Mouse (Mus musculus) lung, embryonic 14.5 days (tissue): ENCODE data around the gene Ppp2r3d. TPM values are rescaled to one million over a fixed set of nuclear protein-coding genes. Genes with fewer than 3 reads are reported as not detected.
"Not testable (repeated sequence)": the region's sequence is repeated elsewhere in the genome, so short reads cannot be mapped to it uniquely, and the experiment has no call there.

Experiments used
- ATAC-seq: fragments of 200-750 bp; cut with Nextera tagmentation; 2 replicates; pipeline ENCODE4 v1.8.0; 2017; ENCODE audit warnings: mild to moderate bottlenecking, moderate TSS enrichment, moderate library complexity; ENCODE audit not compliant: insufficient read depth
- DNase-seq: peaks from one replicate; pipeline ENCODE4 v3.0.0-alpha.2; 2015
- H3K27ac ChIP-seq: fragments of 300-500 bp; sonication (generic); 2 replicates; pipeline ENCODE4 v1.5.1; 2014; ENCODE audit warnings: low read depth, mild to moderate bottlenecking, moderate library complexity
- H3K27me3 ChIP-seq: fragments of 300-500 bp; sonication (generic); 2 replicates; pipeline ENCODE4 v1.6.1; 2014; ENCODE audit warnings: low read length, control low read depth; ENCODE audit not compliant: insufficient read depth
- H3K36me3 ChIP-seq: fragments of 300-500 bp; sonication (generic); 2 replicates; pipeline ENCODE4 v1.6.1; 2014; ENCODE audit warnings: control low read depth; ENCODE audit not compliant: insufficient read depth
- H3K4me1 ChIP-seq: fragments of 300-500 bp; sonication (generic); 2 replicates; pipeline ENCODE4 v1.6.1; 2014; ENCODE audit warnings: antibody characterized with exemption, control low read depth; ENCODE audit not compliant: insufficient read depth
- H3K4me2 ChIP-seq: fragments of 300-500 bp; sonication (generic); 2 replicates; pipeline ENCODE4 v1.6.1; 2014; ENCODE audit warnings: mild to moderate bottlenecking
- H3K4me3 ChIP-seq: fragments of 300-500 bp; sonication (generic); 2 replicates; pipeline ENCODE4 v1.5.1; 2014; ENCODE audit warnings: low read depth, low read length
- H3K9ac ChIP-seq: fragments of 300-500 bp; sonication (generic); 2 replicates; pipeline ENCODE4 v1.6.1; 2014
- H3K9me3 ChIP-seq: fragments of 300-500 bp; sonication (generic); 2 replicates; pipeline ENCODE4 v1.6.1; 2016; ENCODE audit warnings: low read depth, low read length, control low read depth
- CTCF ChIP-seq: IDR thresholded peaks from 2 replicates; pipeline ENCODE4 v1.5.1; 2016; ENCODE audit warnings: antibody characterized with exemption, low read depth
- WGBS: fragments of 180-500 bp; shearing (Covaris S2); extraction: QIAGEN DNeasy Blood & Tissue Kit; methylation state at CpG from one replicate; pipeline ENCODE4 v1.1.7; 2014; 5-methylcytosine and 5-hydroxymethylcytosine counted together
- polyA plus RNA-seq: library from polyadenylated mRNA; unstranded; fragments of >200 nt; fragmentation: Nextera tagmentation; extraction: Ambion mirVana; gene quantifications from 2 replicates; pipeline ENCODE4 v1.2.1, GENCODE M21; 2014

The Ppp2r3d gene
- 123 and 139 TPM in 2 replicates for polyA plus RNA-seq

DNA sequence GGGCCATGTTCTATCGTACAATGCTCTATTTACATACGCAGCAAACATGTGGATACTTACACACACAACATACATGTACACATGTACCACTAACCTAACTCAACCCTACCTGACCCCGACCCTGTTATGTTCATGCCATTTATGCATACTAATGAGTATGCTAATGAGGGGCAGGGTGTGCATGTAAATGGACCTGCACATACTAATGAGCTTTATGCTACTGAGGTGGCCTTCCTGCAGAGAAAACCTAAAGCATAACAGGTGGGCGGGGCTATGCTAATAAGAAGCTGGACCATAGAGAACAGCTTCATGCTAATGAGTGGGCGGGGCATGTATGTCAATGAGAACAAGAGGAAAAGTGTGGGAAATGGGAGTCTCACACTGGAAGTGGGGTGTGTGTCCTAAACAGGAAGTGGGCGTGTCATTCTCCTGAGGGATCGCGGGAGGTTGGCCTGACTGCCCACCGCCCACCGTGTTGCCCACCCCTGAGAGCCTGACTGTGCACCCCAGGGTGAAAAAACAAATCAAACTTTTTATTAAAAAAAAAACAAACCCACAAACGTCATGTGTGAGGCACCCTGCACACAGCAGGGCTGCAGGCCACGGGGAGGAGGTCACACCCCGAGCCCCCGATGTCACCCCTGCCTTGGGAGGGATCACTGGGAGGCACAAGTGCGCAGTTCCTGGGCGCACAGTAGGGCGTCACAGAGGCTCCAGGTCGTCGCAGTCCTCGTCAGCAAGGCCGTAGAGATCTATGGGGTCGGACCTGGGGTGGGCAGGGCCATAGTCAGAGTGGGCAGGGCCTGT is at the start of gene Ppp2r3d:
Gene Ppp2r3d (minus strand): TSS at position 803 of the 807 bp plus-strand sequence.
- Histone ChIP-seq H3K27ac (peak within 1 kb of the TSS; percentile 30; the same call in 1 of the 2 replicates), H3K4me3 (no peak within 1 kb of the TSS), H3K4me1 (no peaks in the 10 kb centered on the region), H3K27me3 (no peaks in the 10 kb centered on the region), H3K9ac (no peak within 1 kb of the TSS), H3K36me3 (peaks cover 11% of the 10 kb centered on the region), H3K9me3 (peaks cover 6% of the 10 kb centered on the region; the same call in 1 of the 2 replicates), H3K4me2 (no peak within 1 kb of the TSS)
- ATAC-seq = peak; percentile 51; the same call in 1 of the 2 replicates
- DNase-seq = peak; percentile 7
- WGBS = 96% methylated on average over 22 of the region's 22 CpGs
- TF ChIP-seq CTCF = no peak

DNA sequence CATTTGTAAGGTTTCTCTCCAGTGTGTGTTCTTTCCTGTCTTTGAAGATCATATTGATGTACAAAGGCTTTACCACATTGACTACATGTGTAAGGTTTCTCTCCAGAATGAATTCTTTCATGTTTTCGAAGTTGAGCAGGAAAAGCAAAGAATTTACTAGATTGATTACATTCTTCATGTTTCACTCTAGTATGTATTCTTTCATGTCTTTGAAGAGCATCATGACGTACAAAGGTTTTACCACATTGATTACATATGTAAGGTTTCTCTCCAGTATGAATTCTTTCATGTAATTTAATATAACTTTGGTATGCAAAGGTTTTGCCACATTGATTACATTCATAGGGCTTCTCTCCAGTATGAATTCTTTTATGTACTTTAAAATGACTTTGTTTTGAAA is 17.0 kb upstream of the Ppp2r3d start, which contains the start of gene Gm21836:
Gene Gm21836 (minus strand): TSS at position 101 of the 400 bp plus-strand sequence.
- ATAC-seq, H3K9me3 ChIP-seq, H3K27me3 ChIP-seq, H3K4me3 ChIP-seq, H3K36me3 ChIP-seq, H3K9ac ChIP-seq, H3K27ac ChIP-seq, H3K4me1 ChIP-seq, H3K4me2 ChIP-seq, DNase-seq: not testable (repeated sequence)
- 83% methylated on average over 2 of the region's 2 CpGs for WGBS

GRCm38 (mm10) chr9:124480361-124480980 is 3.8 kb upstream of the Ppp2r3d start:
- peak; percentile 14 for DNase-seq
- H3K9ac ChIP-seq, H3K27ac ChIP-seq, H3K4me1 ChIP-seq, ATAC-seq, H3K4me2 ChIP-seq, H3K27me3 ChIP-seq, H3K9me3 ChIP-seq, H3K4me3 ChIP-seq: not testable (repeated sequence)
- peaks cover 11% of the 10 kb centered on the region for H3K36me3 ChIP-seq
- 53% methylated on average over 11 of the region's 15 CpGs for WGBS

DNA sequence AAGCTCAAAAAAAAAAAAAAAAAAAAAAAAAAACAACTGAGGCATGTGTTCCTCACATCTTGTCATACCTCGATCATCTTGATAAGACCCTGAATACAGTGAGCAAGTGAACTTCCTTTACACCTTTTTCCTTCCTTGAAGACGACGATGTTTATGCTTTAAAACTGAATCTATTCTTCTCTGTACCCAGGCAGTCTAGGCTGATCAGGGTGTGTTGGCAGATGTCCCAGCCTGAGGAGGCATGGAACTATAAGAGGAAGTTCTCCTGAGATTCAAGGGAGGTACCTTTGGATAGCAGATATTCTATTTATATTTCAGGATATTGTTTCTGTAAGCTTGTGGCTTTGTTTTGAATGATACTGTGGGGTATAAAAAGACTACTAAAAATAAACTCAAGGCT is 1.4 kb upstream of the Ppp2r3d start:
- Histone ChIP-seq H3K4me1 (no peaks in the 10 kb centered on the region), H3K36me3 (peaks cover 11% of the 10 kb centered on the region), H3K9ac (no peak overlapping the region), H3K27ac (no peak overlapping the region), H3K27me3 (no peaks in the 10 kb centered on the region), H3K9me3 (peaks cover 6% of the 10 kb centered on the region; the same call in 1 of the 2 replicates), H3K4me2 (no peak overlapping the region), H3K4me3 (no peak overlapping the region)
- ATAC-seq (peak; percentile 59; the same call in 1 of the 2 replicates), DNase-seq (peak; percentile 70)
- TF ChIP-seq CTCF = no peak
- 47% methylated on average over 3 of the region's 3 CpGs for WGBS

DNA sequence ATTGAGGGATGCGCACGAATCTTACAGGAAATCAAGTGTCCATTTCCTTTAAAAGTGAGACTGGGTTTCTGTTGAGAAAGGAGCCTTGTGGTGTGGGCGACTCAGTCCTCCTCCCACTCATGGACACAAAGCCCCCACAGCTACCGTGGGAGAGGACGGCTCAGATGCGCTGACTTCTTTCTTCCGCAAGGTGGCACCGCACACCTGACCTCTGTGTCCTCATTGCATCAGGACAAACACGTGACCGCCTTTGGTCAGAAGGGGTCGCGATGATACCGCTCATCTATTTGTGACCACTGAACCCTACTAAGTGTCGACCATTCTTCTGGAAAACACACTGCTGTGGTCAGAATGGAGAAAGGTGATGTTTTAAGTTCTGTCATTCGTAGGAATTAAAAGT is 1.0 kb downstream of the Ppp2r3d start:
- WGBS = 89% methylated on average over 15 of the region's 15 CpGs
- no peak overlapping the region for H3K9ac ChIP-seq
- TF ChIP-seq CTCF = no peak

DNA sequence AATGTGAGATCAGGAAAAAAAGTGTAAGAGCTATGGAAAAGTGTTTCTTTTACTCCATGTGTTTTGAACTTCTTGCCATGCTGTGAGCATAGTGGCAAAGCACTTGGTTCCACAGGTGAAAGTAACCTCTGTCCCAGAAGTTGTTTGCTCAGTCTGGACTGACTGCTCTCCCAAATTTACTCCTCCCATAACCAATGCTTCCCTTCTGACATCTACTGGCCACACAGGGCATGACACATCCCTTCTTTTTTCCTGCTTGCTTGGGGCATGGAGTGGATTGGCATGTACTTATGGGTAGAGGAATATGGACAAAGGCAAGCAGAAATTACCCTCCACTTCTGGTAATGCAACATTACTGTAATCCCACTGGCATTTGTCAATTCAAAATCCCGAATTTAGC is 20.1 kb downstream of the Ppp2r3d start:
- no peak overlapping the region for H3K9ac ChIP-seq
- DNase-seq = peak; percentile 68
- no peaks in the 10 kb centered on the region for H3K27me3 ChIP-seq
- H3K27ac ChIP-seq = no peak overlapping the region
- H3K4me1 ChIP-seq = no peaks in the 10 kb centered on the region
- TF ChIP-seq CTCF = peak; percentile 88
- no peak overlapping the region for H3K4me3 ChIP-seq
- 2% methylated on average over 1 of the region's 1 CpGs for WGBS
- peak; percentile 60; the same call in 1 of the 2 replicates for ATAC-seq
- H3K9me3 ChIP-seq = no peaks in the 10 kb centered on the region
- H3K4me2 ChIP-seq = no peak overlapping the region
- H3K36me3 ChIP-seq = no peaks in the 10 kb centered on the region

More for the DNA sequence above, 1.0 kb downstream of the Ppp2r3d start:
- Histone ChIP-seq H3K4me3 (no peak overlapping the region), H3K4me2 (no peak overlapping the region), H3K36me3 (peaks cover 11% of the 10 kb centered on the region), H3K27me3 (no peaks in the 10 kb centered on the region), H3K27ac (no peak overlapping the region), H3K9me3 (peaks cover 6% of the 10 kb centered on the region; the same call in 1 of the 2 replicates), H3K4me1 (no peaks in the 10 kb centered on the region)
- no peak for DNase-seq
- peak; percentile 17; the same call in 1 of the 2 replicates for ATAC-seq

- Histone ChIP-seq H3K36me3 (peaks cover 37% of the 10 kb centered on the region), H3K4me1 (no peaks in the 10 kb centered on the region), H3K9me3 (peaks cover 31% of the 10 kb centered on the region), H3K4me3 (no peak overlapping the region), H3K27ac (no peak overlapping the region), H3K4me2 (no peak overlapping the region), H3K9ac (no peak overlapping the region), H3K27me3 (no peaks in the 10 kb centered on the region)
- 95% methylated on average over 15 of the region's 15 CpGs for WGBS
- ATAC-seq (no peak), DNase-seq (peak; percentile 19)
- no peak for TF ChIP-seq CTCF
Observed at GRCm38 (mm10) chr9:124442533-124442855, 34.2 kb downstream of the Ppp2r3d start.
